Mouse (Mus musculus): ENCODE data around the gene Ccdc17. TPM values are rescaled to one million over a fixed set of nuclear protein-coding genes. Genes with fewer than 3 reads are reported as not detected.

Gene Ccdc17
- polyA plus RNA-seq, 1 experiment from 2014 or later = 46.2 TPM

DNA sequence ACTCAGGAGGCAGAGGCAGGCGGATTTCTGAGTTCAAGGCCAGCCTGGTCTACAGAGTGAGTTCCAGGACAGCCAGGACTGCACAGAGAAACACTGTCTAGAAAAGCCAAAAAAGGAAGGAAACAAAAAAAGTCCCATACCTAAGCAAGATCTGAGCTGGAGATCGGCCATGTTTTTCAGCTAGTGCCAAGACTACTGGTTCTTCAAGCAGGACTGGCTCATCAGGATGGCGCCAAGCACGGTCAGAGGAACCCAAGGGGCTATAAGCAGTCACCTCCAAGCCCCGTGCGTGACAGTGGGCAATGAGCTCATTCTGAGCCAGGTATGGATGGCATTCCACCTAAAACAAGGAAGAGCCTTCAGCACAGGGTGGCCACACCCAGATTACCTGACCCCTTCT is 42.4 kb downstream of the Ccdc17 start:
- ATAC-seq = no peak
- no peak overlapping the region for H3K4me3 ChIP-seq (ENCODE audit: low read depth, low read length)
- no peak overlapping the region for H3K9ac ChIP-seq (replicated peaks; ENCODE audit: low read depth)
- H3K4me2 ChIP-seq (replicated peaks; ENCODE audit: low read depth, low read length) = no peak overlapping the region
- H3K9me3 ChIP-seq (ENCODE audit: low read length) = no peaks in the 10 kb centered on the region
- TF ChIP-seq CTCF (IDR thresholded peaks at IDR 0.05) = no peak
- TF ChIP-seq EP300 (IDR thresholded peaks at IDR 0.05) = no peak
- no peaks in the 10 kb centered on the region for H3K4me1 ChIP-seq (ENCODE audit: insufficient read depth, low read depth, low read length)
- no peak for DNase-seq (ENCODE audit: low spot score)
- peaks cover 48% of the 10 kb centered on the region for H3K36me3 ChIP-seq (ENCODE audit: insufficient read depth, low read length)
- H3K27ac ChIP-seq (ENCODE audit: low read length) = no peak overlapping the region
- WGBS = 88% methylated on average over 6 of the region's 6 CpGs
- no peaks in the 10 kb centered on the region for H3K27me3 ChIP-seq (replicated peaks; ENCODE audit: insufficient read depth, low read length)

DNA sequence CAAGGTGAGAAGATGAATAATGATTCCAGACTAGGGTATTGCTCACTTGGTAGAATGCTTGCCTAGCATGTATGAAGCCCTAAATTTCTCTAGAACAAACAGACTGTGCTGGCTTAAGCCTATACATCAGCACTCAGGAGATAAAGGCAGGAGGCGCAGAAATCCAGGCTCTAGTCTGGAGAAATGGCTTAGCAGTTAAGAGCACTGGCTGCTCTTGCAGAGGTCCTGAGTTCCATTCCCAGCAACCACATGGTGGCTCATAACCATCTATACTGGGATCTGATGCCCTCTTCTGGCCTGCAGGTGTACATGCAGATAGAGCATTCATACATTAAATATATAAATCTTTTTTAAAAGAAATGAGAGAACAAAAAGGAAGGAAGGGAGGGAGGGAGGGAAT is 45.6 kb downstream of the Ccdc17 start:
- no peak overlapping the region for H3K27ac ChIP-seq (ENCODE audit: low read length)
- H3K36me3 ChIP-seq (ENCODE audit: insufficient read depth, low read length) = peaks cover 38% of the 10 kb centered on the region
- no peaks in the 10 kb centered on the region for H3K27me3 ChIP-seq (replicated peaks; ENCODE audit: insufficient read depth, low read length)
- H3K4me2 ChIP-seq (replicated peaks; ENCODE audit: low read depth, low read length) = no peak overlapping the region
- no peak overlapping the region for H3K9ac ChIP-seq (replicated peaks; ENCODE audit: low read depth)
- 0 out of 2 replicates have a peak, but pooled peaks cover 7% of the 10 kb centered on the region for H3K4me1 ChIP-seq (ENCODE audit: insufficient read depth, low read depth, low read length)
- no peak overlapping the region for H3K4me3 ChIP-seq (ENCODE audit: low read depth, low read length)
- WGBS = 100% methylated on average over 1 of the region's 1 CpGs
- DNase-seq (ENCODE audit: low spot score) (no peak), ATAC-seq (no peak)
- peak; percentile 55 for TF ChIP-seq CTCF (IDR thresholded peaks at IDR 0.05)
- TF ChIP-seq EP300 (IDR thresholded peaks at IDR 0.05) = no peak
- no peaks in the 10 kb centered on the region for H3K9me3 ChIP-seq (ENCODE audit: low read length)

DNA sequence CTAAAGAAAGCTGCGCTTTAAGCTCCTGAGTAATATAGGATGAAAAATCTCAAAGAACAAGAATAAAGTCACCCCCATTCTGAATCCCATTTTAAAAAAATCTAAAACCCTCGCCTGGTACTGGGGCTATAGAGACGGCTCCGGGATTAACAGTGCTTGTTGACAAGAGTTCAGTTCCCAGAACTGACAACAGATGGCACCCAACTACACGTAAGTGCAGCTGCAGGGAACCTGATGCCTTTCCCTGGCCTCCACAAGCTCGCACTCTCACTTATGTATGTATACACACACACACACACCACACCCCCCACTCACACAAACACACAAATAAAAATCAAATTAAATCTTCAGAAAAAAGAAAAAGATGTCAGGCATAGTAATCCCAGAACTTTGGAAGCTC is 47.9 kb downstream of the Ccdc17 start:
- no peaks in the 10 kb centered on the region for H3K27me3 ChIP-seq (replicated peaks; ENCODE audit: insufficient read depth, low read length)
- peak; percentile 67 for TF ChIP-seq CTCF (IDR thresholded peaks at IDR 0.05)
- no peak for TF ChIP-seq EP300 (IDR thresholded peaks at IDR 0.05)
- DNase-seq (ENCODE audit: low spot score) = peak; percentile 77
- no peak overlapping the region for H3K4me2 ChIP-seq (replicated peaks; ENCODE audit: low read depth, low read length)
- H3K9ac ChIP-seq (replicated peaks; ENCODE audit: low read depth) = no peak overlapping the region
- H3K4me1 ChIP-seq (ENCODE audit: insufficient read depth, low read depth, low read length) = peaks cover 7% of the 10 kb centered on the region; the same call in 1 of the 2 replicates
- peak; percentile 65 for ATAC-seq
- peaks cover 22% of the 10 kb centered on the region for H3K36me3 ChIP-seq (ENCODE audit: insufficient read depth, low read length)
- no peak overlapping the region for H3K4me3 ChIP-seq (ENCODE audit: low read depth, low read length)
- H3K27ac ChIP-seq (ENCODE audit: low read length) = no peak overlapping the region
- 52% methylated on average over 6 of the region's 6 CpGs for WGBS
- H3K9me3 ChIP-seq (ENCODE audit: low read length) = no peaks in the 10 kb centered on the region

DNA sequence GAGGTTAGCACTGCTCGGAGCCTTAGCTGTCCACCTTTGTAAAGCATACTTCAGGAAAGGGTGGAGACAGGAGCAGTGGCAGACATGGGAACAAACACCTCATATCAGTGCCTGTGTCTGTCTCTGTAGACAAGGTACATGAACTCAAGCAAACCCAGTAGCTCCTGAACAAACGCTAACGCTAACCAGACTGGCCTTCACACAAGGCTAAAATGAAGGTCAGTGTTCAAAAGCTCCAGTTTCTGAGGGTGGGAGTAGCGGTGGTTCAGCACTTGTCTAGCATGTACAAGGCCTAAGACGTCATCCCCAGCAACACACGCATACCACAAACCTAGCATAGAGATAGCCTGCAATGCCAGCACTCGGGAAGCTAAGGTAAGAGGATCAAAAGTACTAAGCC is 49.2 kb downstream of the Ccdc17 start:
- no peaks in the 10 kb centered on the region for H3K9me3 ChIP-seq (ENCODE audit: low read length)
- TF ChIP-seq CTCF (IDR thresholded peaks at IDR 0.05) = no peak
- TF ChIP-seq EP300 (IDR thresholded peaks at IDR 0.05) = no peak
- DNase-seq (ENCODE audit: low spot score) (no peak), ATAC-seq (no peak)
- peaks cover 12% of the 10 kb centered on the region; the same call in 1 of the 2 replicates for H3K4me1 ChIP-seq (ENCODE audit: insufficient read depth, low read depth, low read length)
- H3K27ac ChIP-seq (ENCODE audit: low read length) = no peak overlapping the region
- no peak overlapping the region for H3K9ac ChIP-seq (replicated peaks; ENCODE audit: low read depth)
- H3K4me3 ChIP-seq (ENCODE audit: low read depth, low read length) = no peak overlapping the region
- H3K36me3 ChIP-seq (ENCODE audit: insufficient read depth, low read length) = peaks cover 14% of the 10 kb centered on the region; the same call in 1 of the 2 replicates
- 73% methylated on average over 7 of the region's 7 CpGs for WGBS
- no peak overlapping the region for H3K4me2 ChIP-seq (replicated peaks; ENCODE audit: low read depth, low read length)
- H3K27me3 ChIP-seq (replicated peaks; ENCODE audit: insufficient read depth, low read length) = no peaks in the 10 kb centered on the region

DNA sequence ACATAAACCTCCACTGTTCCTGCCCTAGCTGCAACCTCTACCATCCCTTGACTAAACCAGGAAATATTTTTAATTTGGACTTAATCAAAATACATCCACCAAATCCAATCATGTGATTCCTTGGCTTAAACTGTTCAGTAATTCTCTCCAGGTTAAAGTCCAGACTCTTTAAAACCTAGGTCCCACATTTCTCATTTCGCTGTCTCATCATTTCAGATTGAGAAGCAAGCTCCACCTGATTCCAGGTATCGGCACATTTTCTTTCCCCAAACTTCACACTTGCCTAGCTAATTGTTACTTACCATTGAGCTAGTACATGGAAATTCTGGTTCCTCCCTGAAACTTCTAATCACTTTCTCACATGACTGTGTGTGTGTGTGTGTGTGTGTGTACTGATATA is 53.0 kb downstream of the Ccdc17 start:
- TF ChIP-seq EP300 (IDR thresholded peaks at IDR 0.05) = no peak
- no peak for TF ChIP-seq CTCF (IDR thresholded peaks at IDR 0.05)
- no peak for DNase-seq (ENCODE audit: low spot score)
- H3K4me2 ChIP-seq (replicated peaks; ENCODE audit: low read depth, low read length) = no peak overlapping the region
- H3K36me3 ChIP-seq (ENCODE audit: insufficient read depth, low read length) = no peaks in the 10 kb centered on the region
- no peak overlapping the region for H3K9ac ChIP-seq (replicated peaks; ENCODE audit: low read depth)
- no peaks in the 10 kb centered on the region for H3K9me3 ChIP-seq (ENCODE audit: low read length)
- no peak for ATAC-seq
- WGBS = 88% methylated on average over 2 of the region's 2 CpGs
- no peak overlapping the region for H3K27ac ChIP-seq (ENCODE audit: low read length)
- H3K4me1 ChIP-seq (ENCODE audit: insufficient read depth, low read depth, low read length) = peaks cover 12% of the 10 kb centered on the region; the same call in 1 of the 2 replicates
- no peaks in the 10 kb centered on the region for H3K27me3 ChIP-seq (replicated peaks; ENCODE audit: insufficient read depth, low read length)
- H3K4me3 ChIP-seq (ENCODE audit: low read depth, low read length) = no peak overlapping the region

Other genes starting within 250 kb of the Ccdc17 start
- gene Mast2, start 132.5 kb upstream of the Ccdc17 start, polyA plus RNA-seq (2015; fragmentation: Nextera tagmentation; extraction: Ambion mirVana) = 5.9 and 7.1 TPM in 2 replicates
- gene Ipp, start 89.1 kb upstream of the Ccdc17 start, polyA plus RNA-seq (2015; fragmentation: Nextera tagmentation; extraction: Ambion mirVana) = 6.7 and 7.4 TPM in 2 replicates
- gene Tmem69, start 40.7 kb upstream of the Ccdc17 start, polyA plus RNA-seq (2015; fragmentation: Nextera tagmentation; extraction: Ambion mirVana) = 10.3 and 10.7 TPM in 2 replicates
- gene Gpbp1l1, start 39.0 kb upstream of the Ccdc17 start, polyA plus RNA-seq (2015; fragmentation: Nextera tagmentation; extraction: Ambion mirVana) = 34.2 and 37.1 TPM in 2 replicates
- gene Nasp, start 31.3 kb downstream of the Ccdc17 start, polyA plus RNA-seq (2015; fragmentation: Nextera tagmentation; extraction: Ambion mirVana) = 22.5 and 24.5 TPM in 2 replicates
- 699 and 734 TPM in 2 replicates for gene Akr1a1, start 55.0 kb downstream of the Ccdc17 start, polyA plus RNA-seq (2015; fragmentation: Nextera tagmentation; extraction: Ambion mirVana)
- 1,065 and 1,091 TPM in 2 replicates for gene Prdx1, start 88.9 kb downstream of the Ccdc17 start, polyA plus RNA-seq (2015; fragmentation: Nextera tagmentation; extraction: Ambion mirVana)
- gene Mmachc, start 111.8 kb downstream of the Ccdc17 start, polyA plus RNA-seq (2015; fragmentation: Nextera tagmentation; extraction: Ambion mirVana) = 6.9 and 7.1 TPM in 2 replicates
- 17.3 and 21.9 TPM in 2 replicates for gene Ccdc163, start 111.9 kb downstream of the Ccdc17 start, polyA plus RNA-seq (2015; fragmentation: Nextera tagmentation; extraction: Ambion mirVana)
- gene Tesk2, start 124.3 kb downstream of the Ccdc17 start, polyA plus RNA-seq (2015; fragmentation: Nextera tagmentation; extraction: Ambion mirVana) = 4.0 and 4.3 TPM in 2 replicates
- gene Toe1, start 211.0 kb downstream of the Ccdc17 start, polyA plus RNA-seq (2015; fragmentation: Nextera tagmentation; extraction: Ambion mirVana) = 19.6 and 20.7 TPM in 2 replicates
- 3.1 and 4.4 TPM in 2 replicates for gene Mutyh, start 211.1 kb downstream of the Ccdc17 start, polyA plus RNA-seq (2015; fragmentation: Nextera tagmentation; extraction: Ambion mirVana)
- gene Hpdl, start 225.1 kb downstream of the Ccdc17 start, polyA plus RNA-seq (2015; fragmentation: Nextera tagmentation; extraction: Ambion mirVana) = 0.10 and 0.25 TPM in 2 replicates